Mouse (Mus musculus) heart, postnatal 14 days (tissue): ENCODE data around the gene Tle1. TPM values are rescaled to one million over a fixed set of nuclear protein-coding genes. Genes with fewer than 3 reads are reported as not detected.

Experiments used
- DNase-seq, 2 experiments: peaks; one replicate each; pipeline ENCODE4 v3.0.0; 2021 to 2022
- intact Hi-C: fragments of 180-260 bp; cut with DNase I; formaldehyde crosslinking; loops from one replicate; pipeline ENCODE4 v1.15.1; 2025
- total RNA-seq, 2 experiments: library from RNA; stranded (reverse); gene quantifications; 2 replicates each; pipeline ENCODE4 v1.2.3; 2021

The Tle1 gene
- total RNA-seq, 2 experiments from 2014 or later, result 11.6 to 14.3 TPM

GRCm38 (mm10) chr4:72069111-72069534 lies 131.6 kb downstream of the Tle1 start:
- DNase-seq, result no peak
- intact Hi-C loops, result loop anchor here (10.0 kb wide), 1 partner anchor 126 kb away; no protein-coding TSS in a partner anchor

GRCm38 (mm10) chr4:72067937-72068336 lies 132.8 kb downstream of the Tle1 start:
- intact Hi-C loops, result loop anchor here (10.0 kb wide), 1 partner anchor 127 kb away; no protein-coding TSS in a partner anchor
- DNase-seq, result no peak
